Mouse (Mus musculus) heart, adult 18-20 months (tissue): ENCODE data around the gene Borcs7. TPM values are rescaled to one million over a fixed set of nuclear protein-coding genes. Genes with fewer than 3 reads are reported as not detected.

Experiments
- DNase-seq, 2 experiments: peaks; one replicate each; pipeline ENCODE4 v3.0.0; 2021 to 2022; ENCODE audit warnings: mixed read lengths in 1 of 2
- total RNA-seq, 2 experiments: library from RNA; stranded (reverse); gene quantifications; 2 replicates each; pipeline ENCODE4 v1.2.3; 2021

Borcs7 gene
- total RNA-seq, 2 experiments from 2014 or later, result 7.5 to 8.8 TPM

DNA sequence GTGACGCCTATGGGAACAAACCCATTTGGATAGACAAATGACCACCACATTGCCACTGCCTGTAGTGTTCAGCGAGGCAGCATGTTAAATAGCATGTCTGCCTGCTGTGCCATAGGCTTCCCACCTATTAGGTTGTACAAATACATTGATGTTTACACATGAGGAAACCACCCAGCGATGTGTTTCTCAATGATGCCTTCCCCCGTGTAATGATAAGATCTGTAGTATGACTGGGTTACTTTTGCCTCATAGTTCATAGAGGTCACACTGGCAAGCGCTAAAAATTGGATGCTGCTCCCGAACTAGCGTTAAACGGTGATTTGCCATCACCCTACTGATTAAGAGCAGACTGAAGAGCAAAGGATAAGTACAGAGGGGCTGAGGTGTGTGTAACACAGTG is 27.5 kb upstream of the Borcs7 start:
- no peak for DNase-seq

DNA sequence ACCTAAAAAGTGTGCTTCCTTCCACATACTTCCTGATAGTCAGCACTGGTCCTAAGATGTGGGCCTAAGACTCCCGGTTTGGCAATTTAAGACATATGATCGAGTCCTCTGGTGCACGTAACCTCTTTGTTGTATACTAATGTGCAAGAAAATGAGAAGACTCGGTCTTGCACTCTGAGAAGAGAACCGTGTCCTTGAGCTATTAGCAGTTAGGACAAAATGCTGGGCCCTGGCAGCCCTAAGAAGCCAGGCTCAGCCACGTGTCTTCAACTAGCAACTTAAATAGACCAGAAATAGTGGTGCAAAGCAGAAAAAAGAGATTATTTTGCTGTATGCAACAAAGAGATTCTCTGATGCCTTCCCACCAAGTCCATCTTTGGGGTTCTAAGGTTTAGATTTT is 26.9 kb upstream of the Borcs7 start:
- DNase-seq, result no peak

DNA sequence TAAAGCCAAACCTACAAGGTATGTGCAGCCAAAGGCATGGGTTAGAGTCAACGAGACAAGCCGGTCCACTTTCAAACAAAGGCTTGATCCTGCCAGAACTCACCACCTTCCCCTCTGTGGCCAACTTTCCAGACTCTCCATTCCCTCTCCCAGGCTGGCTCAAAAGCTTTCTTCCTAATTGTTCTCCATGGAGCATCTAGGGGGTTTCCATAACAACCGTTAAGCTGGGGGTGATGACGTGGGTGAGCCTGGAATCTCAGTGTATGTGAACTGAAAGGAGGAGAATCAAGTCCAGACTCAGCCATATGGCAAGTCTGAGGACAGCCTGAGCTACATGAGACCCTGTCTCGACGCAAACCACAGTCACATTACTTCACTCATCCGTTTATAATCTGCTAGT is 24.2 kb upstream of the Borcs7 start:
- no peak for DNase-seq

DNA sequence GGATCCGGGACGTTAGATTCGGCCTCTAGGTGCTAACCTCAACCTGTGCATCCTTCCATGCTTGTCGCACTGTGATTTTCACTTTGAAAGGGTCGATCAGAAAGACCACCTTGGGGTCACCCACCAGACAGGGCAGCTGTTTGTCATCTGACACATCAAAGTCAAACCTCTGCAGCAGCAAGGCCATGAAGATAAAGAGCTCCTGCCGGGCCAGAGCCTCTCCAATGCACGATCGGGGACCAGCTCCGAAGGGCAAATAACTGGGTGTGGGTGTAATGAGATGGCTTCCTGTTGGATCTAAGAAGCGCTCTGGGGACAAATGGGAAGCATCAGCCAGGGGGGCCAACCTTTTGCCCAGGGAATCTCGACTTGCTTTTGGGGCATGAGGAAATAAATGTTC is 22.4 kb upstream of the Borcs7 start:
- DNase-seq, result no peak

DNA sequence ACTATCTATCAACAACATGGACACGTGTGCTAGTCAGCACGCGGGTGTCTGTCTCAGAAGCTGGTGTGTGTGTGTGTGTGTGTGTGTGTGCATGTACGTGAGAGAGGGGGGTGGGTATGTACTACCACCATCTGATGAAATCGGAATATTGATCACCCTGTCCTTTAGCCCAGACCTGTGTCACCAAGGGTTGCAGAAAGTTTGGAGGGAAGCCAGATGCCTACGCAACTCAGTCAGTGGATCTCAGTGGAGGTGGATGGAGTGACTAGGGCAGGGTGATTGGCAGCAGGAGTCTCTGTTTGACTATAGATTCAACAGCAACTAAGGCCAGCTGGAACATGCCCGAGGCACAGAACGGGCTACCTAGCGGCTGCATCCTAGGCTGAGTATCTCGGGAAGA is 21.4 kb upstream of the Borcs7 start:
- no peak for DNase-seq

DNA sequence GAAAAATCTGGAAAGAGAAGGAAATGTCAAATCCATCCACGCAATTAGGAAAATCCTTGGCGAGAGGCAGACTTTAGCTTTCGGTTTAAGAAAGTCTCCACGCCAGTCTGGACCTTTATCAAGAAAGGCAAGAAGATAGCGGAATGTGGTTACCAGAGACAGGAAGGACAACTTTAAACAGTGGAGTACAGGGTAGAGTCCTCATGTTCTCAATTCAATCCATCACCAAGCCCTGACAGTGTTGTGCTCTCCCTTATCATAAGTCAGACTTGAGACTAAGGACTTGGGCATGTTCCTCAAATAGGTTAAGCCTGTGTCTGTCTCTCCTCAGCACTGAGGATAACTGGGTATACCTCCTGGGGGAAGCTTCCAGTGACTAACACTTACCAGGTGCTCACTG is 19.9 kb upstream of the Borcs7 start:
- no peak for DNase-seq

DNA sequence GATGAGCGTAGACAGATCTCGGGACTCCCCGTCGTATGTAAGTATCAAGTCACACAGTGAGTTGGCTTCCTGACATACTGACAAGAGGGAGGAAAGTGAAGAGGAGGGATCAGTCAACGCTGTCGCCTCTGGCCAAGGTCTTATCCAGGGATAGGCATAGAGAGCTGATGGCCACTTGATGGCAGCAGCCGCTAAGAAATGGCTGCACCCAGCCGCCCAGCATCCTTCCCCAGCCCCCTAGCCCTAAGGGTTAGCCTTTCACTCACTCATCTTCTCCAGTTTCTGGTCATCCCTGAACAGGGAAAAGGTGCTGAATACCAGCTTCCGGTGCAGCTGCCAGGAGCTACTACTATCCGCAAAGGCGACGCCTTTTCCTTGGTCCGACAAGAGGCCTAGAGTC is 19.0 kb upstream of the Borcs7 start:
- peak; percentile 59 to 81 for DNase-seq

DNA sequence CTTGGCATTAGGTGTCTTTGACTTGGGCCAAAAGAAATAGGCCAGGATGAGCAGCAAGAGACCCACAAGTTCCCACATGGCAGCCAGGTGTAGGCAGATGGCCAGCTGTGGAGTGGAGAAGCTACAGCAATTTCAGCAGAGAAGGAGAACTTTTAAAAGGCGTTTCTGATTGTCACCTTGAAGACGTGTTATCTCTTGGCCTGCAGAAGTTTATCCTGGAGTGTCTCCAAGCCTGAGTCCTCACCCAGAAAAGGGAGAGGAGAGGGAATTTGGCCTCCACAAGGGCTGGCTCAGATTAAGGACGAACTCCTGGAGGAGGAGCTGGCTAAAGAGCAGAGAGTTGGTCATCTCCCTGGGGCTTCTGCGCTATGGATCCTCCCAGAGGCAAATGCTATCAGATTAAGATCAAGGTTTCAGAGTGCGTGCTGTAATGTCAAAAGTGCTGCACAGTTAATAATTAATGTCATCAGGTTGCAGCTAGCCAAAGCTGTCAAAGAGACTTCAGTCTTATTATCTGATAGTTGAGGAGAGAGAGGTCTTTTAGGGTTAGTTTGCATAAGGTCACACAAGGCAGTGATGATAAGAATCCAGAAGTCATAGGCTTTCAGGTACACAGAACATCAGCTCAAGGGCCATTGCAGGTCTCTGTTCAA is 16.8 kb upstream of the Borcs7 start, which contains the start of gene Cyp17a1:
Cyp17a1 (minus strand) TSS at position 407 of the 653 bp plus-strand sequence.
- DNase-seq, result peak; percentile 30 to 51

DNA sequence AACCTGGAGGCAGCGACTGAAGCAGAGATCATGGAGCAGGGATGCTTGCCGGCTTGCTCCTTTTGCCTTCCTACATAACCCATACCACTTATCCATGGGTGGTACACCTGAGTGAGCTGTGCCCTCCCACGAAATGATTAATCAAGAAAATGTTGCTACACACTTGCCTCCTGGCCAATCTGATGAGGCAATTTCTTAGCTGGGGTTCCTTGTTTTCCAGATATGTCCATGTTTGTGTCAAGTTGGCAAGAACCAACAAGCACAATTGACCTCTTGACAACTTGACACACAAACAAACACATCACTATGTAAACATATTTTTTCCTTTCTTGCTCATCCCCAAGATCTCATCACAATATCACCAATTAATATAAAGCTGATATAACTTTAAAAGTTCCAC is 14.1 kb upstream of the Borcs7 start:
- DNase-seq, result no peak

DNA sequence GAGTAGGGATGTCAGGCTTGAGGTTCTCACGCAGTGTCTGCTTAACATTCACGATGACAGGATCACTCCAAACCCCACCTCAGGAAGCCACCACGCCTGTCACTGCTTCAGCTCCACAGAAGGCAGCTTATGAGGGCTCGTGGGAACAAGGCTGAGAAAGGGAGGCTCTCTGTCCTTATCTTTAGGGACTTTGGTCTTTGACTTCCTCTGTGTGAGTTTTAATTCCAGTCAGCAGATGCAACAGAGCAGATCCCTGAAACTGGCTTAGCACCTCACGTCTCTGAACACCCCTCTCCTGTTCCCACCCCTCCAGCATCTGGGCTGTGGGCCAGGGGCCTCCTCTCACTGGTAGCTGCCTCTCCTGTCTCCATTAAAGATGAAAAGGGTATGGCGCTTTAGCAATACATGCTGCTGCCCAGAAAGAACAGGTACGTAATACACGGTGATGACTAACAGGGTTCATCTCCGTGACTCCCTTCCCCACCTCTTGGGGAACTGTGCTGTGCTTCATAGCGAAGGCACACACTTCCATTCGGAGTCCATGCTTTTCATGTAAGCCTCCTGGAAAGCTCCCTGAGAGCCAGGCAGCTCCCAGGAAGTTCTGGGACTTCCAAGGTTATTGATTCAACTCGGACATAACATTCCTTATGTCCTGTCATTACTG is 9.9 kb upstream of the Borcs7 start:
- DNase-seq, result no peak

DNA sequence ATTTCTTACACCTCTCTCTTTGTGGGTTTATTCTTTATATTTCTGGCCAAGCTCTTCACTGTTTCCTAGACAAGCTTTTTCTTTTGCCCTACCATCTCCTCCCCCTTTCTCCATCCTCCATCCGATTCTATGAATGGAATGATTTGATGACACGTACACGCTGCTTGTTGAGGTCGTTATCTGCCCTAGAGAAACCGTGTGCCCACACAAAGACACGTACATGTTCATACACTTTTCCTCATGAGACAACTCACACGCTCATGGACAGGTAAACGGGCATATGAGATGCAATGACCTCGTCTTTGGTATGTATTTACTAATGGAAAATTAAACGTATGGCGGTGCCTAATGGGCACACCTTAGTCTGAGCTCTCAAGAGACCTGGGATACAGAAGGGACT is 681 bp downstream of the Borcs7 start:
- no peak for DNase-seq

DNA sequence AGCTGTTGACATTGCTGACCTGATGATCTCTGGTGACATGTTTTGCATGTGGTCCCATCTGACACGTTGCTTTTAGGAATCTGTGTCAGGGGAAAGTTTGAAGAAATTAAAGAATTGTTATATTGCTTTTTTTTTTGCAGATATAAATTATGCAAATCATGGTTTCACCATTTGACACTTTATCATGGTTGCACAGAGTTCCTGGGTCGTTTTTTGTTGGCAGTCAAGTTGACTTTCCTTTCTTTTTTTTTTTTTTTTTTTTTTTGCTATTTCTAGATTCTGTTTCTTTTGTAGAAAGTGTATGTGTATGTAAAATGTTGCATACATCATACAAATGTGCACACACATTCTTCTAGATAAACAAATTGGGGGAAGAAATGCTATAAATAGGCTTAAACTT is 1.4 kb downstream of the Borcs7 start:
- DNase-seq, result no peak

DNA sequence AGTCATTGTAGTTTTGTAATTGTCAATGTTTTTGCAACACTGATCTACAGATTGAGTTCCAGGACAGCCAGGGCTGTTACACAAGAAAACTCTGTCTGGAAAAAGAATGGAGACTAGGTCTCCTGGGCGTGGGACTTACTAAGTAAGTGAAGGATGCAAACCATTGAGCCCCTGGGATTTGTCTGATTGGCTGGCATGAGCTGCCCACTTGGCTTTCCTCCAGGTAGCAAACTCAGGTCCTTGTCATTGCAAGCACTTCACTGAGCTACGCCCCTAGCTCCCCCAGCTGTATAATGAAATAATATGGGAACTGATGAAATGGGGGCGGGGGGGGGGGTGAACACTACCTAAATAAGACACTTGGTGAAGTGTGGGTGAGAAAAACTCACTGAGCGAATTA is 3.4 kb downstream of the Borcs7 start:
- DNase-seq, result no peak

DNA sequence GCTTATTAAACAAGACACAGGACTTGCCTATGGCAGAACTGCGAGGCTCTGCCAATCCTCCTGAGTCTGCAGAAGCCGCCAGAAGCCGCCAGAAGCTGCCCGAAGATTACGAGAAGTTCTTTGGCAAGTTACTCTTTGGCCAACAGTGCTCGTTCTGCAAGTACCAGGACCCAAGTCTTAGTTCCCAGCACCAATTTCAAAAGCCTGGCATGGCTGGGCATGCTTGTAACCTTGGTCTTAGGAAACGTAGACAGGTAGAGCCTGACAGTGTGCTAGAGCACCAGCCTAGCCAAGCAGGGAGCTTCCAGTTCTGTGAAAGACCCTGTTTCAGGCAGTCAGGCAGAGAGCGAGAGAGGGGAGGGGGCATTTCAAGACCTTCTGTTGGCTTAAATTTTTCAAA is 6.8 kb downstream of the Borcs7 start:
- no peak for DNase-seq

DNA sequence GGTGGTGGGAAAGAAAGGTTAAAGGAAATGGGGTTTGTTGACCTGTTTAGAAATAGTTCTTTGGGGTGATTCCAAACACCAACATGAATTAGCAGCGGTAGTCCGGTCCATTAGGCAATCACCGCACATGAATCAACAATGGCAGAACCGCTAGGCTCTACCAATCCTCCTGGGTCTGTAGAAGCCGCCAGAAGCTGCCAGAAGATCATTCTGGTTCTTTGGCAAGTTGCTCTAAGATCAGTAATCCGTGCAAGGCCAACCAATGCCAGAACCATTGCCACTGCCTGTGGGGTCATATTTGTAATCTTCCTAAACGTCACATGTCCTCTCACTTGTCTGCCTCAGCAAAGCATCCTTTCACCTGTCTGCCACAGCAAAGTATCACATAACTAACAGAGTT is 7.2 kb downstream of the Borcs7 start:
- no peak for DNase-seq

DNA sequence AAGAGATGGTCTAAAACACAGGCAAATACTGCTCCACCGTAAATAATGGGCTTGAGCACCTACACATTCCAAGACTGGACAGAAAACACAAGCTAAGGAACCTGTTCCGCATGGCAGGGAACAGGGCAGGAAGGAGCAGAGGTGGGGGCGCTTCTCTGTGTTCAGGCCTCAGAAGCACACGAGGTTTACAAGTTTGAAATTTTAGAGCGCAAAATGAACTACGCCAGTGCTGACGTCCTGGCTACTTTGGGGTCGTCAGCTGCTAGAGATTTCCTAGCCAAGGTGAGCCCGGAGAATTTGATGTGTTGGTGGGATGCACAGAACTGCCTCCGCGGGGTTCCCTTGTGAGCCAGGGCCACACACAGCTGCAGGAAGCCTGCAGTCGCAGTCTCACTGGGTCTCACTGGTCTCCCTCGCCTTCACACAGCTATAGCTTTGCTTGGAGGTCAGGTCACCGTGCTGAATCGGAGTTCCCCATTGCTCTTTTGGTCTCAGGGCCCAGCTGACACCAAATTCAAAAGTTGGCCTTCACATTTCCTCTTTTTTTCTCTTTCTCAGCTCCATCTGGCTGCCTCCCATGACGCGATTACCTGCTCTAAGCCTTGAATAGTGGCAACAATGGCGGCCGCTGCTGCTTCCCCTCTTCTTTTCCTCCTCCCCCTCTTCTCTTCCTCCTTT is 8.3 kb downstream of the Borcs7 start:
- DNase-seq, result no peak

DNA sequence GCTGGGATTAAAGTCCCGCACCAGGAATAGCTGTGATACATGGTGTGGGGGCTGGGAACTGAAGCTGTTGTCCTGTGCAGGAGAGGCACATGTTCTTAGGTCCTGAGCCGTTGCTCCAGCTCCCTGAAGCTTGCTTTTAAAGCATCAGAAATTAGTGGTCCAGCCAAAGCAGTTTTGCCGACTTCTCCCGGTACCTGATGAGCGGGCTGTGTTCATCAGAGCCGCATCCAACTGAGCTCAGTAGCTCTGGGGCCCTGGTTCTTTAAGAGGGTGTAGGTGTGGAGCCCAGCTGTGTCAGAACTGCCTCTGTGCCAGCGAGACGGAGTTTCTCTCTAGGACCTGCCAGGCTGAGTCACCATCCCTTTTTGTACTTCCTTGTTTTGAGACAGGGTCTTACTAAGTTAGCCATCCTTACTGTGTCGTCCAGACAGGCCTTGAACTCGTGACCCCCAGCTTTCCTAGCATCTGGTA is 9.3 kb downstream of the Borcs7 start:
- no peak for DNase-seq

DNA sequence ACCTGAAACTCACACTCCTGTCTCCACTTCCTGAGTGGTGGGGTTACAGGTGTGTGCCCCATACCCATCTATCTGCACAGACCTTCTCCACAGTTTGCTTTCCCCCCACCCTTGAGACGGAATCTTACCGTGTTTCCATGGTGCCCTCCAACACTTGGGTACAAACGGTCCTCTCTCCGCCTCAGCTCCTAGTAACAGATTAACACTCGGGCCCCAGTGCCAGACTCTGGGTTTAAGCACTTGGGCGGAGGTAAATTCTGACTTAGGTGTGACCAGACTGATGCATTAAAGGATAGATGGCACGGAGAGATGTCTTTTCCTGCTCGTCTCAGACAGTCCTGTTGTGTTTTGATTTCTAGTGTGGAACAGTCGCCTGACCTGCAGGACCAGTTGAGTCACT is 11.4 kb downstream of the Borcs7 start:
- no peak for DNase-seq

DNA sequence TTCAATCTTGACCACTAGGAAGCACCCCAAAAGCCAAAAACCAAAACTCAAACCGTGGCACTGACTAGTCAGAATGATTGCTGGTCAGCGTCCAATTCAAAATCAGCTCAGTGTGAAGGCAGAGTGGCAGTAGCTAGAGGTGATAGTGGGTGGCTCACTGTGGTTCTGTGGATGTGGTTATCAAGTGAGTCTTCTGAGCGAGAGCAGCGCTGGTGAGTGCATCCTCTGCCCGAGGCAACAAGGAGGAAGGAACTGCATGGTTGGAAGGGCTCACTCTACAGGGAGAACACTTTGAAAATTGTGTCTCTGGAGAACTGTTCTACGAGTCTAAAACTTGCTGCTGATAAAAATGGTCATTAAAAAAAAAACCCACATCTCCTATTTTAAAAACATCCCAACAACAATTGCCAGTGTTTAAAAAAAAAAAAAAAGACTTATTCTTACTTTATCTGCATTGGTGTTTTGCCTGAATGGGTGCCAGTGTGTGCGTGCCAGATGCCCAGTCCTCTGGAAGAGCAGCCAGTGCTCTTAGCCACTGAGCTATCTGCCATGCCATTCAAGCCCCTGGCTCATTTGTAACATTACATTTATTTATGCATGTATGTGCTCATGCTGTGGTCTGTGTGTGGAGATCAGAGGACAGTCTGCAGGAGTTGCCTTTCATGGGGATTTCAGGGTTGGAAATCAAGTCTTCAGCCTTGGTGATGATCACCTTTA is 16.2 kb downstream of the Borcs7 start:
- peak in 1 of 2 experiments; percentile 18 for DNase-seq

DNA sequence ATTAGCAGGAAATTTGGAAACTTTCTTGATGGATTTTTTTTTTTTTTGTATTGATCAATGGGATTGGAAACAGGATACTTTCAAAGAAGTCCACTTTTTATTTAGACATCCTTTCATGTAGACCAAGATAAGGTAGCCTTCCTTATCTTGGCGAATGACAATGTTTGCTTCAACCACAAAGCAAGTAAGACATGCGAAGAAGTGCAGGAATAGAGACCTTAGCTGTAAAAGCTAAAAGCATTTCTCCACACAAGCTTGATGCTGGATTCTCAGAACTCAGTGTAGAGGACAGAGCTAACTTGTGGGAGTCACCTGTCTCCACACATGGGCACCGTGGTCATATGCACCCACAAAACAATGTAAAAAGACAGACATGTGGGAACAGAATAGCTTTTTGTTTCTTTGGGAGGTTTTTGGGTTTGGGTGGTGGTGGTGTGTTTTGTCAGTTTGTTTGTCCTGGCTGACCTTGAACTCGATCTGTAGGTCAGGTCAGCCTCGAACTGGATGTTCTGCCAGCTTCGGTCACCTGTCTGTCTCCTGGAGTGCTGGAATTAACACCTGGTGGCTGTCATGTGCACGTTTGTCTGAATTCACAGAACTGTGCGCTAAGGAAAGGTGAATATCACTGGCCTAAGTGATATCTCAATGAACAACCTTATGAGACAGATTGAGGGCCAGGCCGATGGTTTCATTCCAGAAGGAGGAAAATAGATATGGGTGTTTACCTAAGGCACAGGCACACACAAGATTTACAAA is 17.0 kb downstream of the Borcs7 start:
- no peak for DNase-seq

DNA sequence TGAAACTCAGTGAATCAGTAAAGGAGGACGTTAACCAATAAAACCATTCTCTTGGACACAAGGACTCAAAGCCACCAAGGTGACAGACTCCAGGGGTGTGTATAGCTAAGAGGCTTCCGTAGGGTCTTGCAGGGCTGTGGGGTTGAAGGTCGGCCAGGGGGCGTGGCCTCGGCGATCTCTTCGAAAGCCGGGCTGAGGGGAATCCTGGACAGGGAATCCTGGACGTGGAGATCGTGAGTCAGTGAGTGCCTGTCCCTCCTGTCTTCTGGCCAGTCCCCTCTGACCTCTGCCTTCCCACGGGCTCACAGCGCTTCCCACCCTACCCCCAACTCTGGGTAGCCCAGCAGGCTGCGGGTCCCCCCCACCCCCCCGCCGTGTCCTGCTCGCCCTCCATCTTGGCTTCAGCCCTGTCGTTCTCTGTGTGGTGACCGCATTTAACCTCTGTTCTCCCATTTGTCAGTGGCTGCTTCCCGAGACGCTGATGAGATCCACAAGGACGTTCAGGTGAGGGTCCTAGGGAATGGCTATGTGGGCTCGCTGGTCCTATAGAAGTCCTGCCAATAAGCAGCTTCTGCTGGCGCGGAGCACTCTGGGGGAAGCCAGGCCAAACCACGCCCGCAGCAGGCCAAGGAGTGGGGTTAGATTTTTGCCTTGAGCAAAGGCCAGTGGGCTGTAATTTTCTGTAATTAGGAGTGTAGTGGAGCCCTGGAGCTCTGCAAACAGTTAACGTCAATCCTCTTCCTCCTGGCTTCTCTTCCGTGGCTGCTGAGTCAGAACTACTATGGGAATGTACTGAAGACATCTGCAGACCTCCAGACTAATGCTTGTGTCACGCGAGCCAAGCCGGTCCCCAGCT is 17.8 kb downstream of the Borcs7 start, which contains the start of gene As3mt:
As3mt (plus strand) TSS at position 163 of the 856 bp plus-strand sequence.
- DNase-seq, result peak; percentile 84 to 88
